Mouse (Mus musculus): ENCODE measurements around the gene Gtpbp3. TPM values are rescaled to one million over a fixed set of nuclear protein-coding genes. Genes with fewer than 3 reads are reported as not detected.
"Not testable (repeated sequence)": the region's sequence is repeated elsewhere in the genome, so short reads cannot be mapped to it uniquely, and the experiment has no call there.

Gtpbp3 gene
- polyA plus RNA-seq, 1 experiment from 2014 or later = 19.1 TPM

DNA sequence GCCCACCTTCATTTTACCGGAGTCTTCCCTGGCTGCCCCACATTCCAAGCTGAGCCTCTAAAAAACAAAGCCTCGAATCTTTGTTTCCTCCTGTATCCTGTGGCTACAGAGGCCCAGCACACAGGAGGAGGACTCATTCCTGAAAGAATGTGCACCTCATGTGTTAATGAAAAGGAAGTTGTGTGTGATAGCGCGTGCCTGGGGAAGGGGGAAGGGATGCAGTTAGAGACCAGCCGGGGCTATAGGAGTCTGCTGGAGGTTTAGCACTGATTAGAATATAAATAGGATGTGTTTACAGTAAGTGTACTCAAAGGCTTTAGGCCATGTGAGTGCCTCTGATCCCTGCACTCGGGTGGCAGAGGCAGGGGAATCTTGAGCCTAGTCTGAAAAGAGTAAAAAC is 38.4 kb downstream of the Gtpbp3 start:
- H3K4me2 ChIP-seq = no peak overlapping the region
- no peaks in the 10 kb centered on the region for H3K9me3 ChIP-seq
- ATAC-seq (ENCODE audit: borderline replicate concordance, extremely low read depth, low FRiP score, low TSS enrichment) = peak; percentile 20; the same call in 1 of the 2 replicates
- WGBS = 21% methylated on average over 6 of the region's 6 CpGs
- H3K36me3 ChIP-seq = no peaks in the 10 kb centered on the region
- no peak overlapping the region for H3K4me3 ChIP-seq
- H3K9ac ChIP-seq = no peak overlapping the region
- peaks cover 34% of the 10 kb centered on the region for H3K4me1 ChIP-seq
- peak overlapping the region; percentile 79 for H3K27ac ChIP-seq
- peaks cover 12% of the 10 kb centered on the region for H3K27me3 ChIP-seq

DNA sequence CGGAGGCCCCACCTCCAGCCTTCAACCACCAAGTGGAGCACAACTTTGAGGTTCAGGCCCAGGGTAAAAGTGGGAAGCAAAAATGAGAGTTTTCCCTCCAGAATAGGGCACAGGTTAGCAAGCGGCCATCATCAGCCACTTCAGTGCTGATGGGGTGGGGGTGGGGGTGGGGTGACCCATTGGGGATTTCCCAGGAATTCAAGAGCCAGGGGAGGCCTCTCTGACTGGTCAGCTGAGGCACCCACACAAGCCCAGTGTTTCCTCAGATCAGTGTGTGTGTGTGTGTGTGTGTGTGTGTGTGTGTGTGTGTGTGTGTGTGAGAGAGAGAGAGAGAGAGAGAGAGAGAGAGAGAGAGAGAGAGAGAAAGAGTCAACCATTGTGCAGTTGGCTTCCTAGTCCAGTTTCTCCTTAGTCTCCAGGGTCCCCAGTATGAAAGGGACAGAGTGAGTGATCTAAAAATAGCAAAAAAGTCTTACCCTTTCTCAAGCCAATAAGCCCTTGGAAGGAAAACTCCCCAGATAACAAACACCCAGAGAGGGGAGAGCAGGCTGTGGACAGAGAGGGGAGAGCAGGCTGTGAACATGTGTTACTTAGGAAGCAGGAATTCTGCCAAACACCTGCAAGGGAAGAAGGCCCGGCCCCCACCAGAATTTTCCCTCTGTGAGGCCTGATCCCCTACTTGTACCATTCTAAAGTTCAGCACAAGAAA is 39.4 kb downstream of the Gtpbp3 start:
- Histone ChIP-seq H3K27me3 (peaks cover 12% of the 10 kb centered on the region), H3K4me1 (peaks cover 28% of the 10 kb centered on the region), H3K9me3 (no peaks in the 10 kb centered on the region), H3K27ac (peak overlapping the region; percentile 79), H3K4me3 (no peak overlapping the region), H3K9ac (no peak overlapping the region), H3K36me3 (no peaks in the 10 kb centered on the region), H3K4me2 (no peak overlapping the region)
- WGBS = 39% methylated on average over 3 of the region's 3 CpGs
- ATAC-seq (ENCODE audit: borderline replicate concordance, extremely low read depth, low FRiP score, low TSS enrichment) = no peak

DNA sequence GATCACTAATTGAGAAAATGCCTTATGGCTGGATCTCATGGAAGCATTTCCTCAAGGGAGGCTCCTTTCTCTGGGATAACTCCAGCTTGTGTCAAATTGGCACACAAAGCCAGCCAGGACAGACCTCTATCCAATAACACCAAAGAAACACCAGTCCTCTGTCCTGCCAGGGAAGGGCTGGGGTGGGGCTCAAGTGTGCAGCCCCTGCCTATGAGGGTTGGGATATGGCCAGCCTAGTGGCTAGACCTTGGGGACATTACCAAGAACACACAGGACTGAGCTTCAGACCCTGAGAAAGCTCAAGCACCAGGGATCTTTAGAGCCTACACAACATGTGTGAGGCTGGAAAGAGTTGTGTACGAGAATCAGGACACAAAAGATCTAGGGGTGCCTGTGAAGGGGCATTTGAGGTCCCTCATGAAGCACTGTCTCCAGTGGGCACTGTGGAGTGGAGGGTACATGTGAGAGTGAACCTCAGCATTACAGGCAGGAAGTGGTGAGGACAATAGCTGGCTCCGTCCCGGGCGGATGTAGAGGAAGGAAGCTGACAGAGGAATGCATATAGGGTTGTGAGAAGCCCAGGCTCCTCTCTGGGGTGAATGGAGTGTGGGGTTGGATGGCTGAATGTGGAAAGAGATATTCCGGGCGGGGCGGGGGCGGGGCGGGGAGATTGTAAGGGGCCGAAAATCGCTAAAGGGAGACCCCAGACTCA is 40.6 kb downstream of the Gtpbp3 start:
- H3K4me3 ChIP-seq = no peak overlapping the region
- no peaks in the 10 kb centered on the region for H3K9me3 ChIP-seq
- H3K36me3 ChIP-seq = no peaks in the 10 kb centered on the region
- WGBS = 61% methylated on average over 11 of the region's 11 CpGs
- H3K27ac ChIP-seq = peak overlapping the region; percentile 91
- H3K4me2 ChIP-seq = no peak overlapping the region
- peak; percentile 73; the same call in 1 of the 2 replicates for ATAC-seq (ENCODE audit: borderline replicate concordance, extremely low read depth, low FRiP score, low TSS enrichment)
- no peak overlapping the region for H3K9ac ChIP-seq
- H3K27me3 ChIP-seq = peaks cover 12% of the 10 kb centered on the region
- H3K4me1 ChIP-seq = peaks cover 28% of the 10 kb centered on the region

GRCm38 (mm10) chr8:71530735-71531467 is 43.0 kb downstream of the Gtpbp3 start:
- H3K4me2 ChIP-seq; H3K27me3 ChIP-seq; H3K9ac ChIP-seq; H3K27ac ChIP-seq; H3K4me3 ChIP-seq; ATAC-seq (ENCODE audit: borderline replicate concordance, extremely low read depth, low FRiP score, low TSS enrichment); H3K36me3 ChIP-seq; H3K9me3 ChIP-seq: not testable (repeated sequence)
- H3K4me1 ChIP-seq = peaks cover 19% of the 10 kb centered on the region
- 55% methylated on average over 6 of the region's 12 CpGs for WGBS

GRCm38 (mm10) chr8:71534263-71534810 is 46.4 kb downstream of the Gtpbp3 start:
- WGBS = 27% methylated on average over 3 of the region's 3 CpGs
- Histone ChIP-seq H3K4me2 (no peak overlapping the region), H3K4me1 (peaks cover 14% of the 10 kb centered on the region), H3K9ac (no peak overlapping the region), H3K9me3 (no peaks in the 10 kb centered on the region), H3K4me3 (no peak overlapping the region), H3K36me3 (no peaks in the 10 kb centered on the region), H3K27me3 (no peaks in the 10 kb centered on the region), H3K27ac (no peak overlapping the region)
- no peak for ATAC-seq (ENCODE audit: borderline replicate concordance, extremely low read depth, low FRiP score, low TSS enrichment)

DNA sequence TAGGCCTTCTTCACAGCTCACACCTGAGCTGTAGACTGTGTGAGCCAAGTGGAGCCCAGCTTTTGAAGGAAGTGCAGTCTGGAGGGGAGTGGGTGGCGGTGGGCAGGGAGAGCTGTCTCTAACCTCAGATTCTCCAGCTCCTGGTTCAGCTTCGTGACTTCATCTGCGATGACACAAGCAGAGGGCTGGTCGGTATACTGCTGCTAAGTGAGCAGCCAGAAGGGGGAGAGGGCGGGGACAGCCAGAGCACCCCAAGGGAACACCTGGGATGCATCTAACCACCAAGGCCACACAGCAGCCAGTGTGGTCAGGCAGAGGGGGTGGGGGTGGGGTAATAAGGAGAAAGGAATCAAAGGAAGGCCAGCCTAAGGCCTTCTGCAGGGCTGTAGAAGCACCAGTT is 47.8 kb downstream of the Gtpbp3 start:
- peaks cover 14% of the 10 kb centered on the region for H3K4me1 ChIP-seq
- no peaks in the 10 kb centered on the region for H3K27me3 ChIP-seq
- no peaks in the 10 kb centered on the region for H3K9me3 ChIP-seq
- no peak overlapping the region for H3K9ac ChIP-seq
- H3K4me3 ChIP-seq = no peak overlapping the region
- no peaks in the 10 kb centered on the region for H3K36me3 ChIP-seq
- no peak overlapping the region for H3K27ac ChIP-seq
- WGBS = 60% methylated on average over 5 of the region's 5 CpGs
- H3K4me2 ChIP-seq = peak overlapping the region; percentile 67; the same call in 1 of the 2 replicates
- ATAC-seq (ENCODE audit: borderline replicate concordance, extremely low read depth, low FRiP score, low TSS enrichment) = no peak

- Histone ChIP-seq H3K4me2 (peak within 1 kb of the TSS; percentile 67), H3K9ac (peak within 1 kb of the TSS; percentile 60), H3K4me1 (peaks cover 14% of the 10 kb centered on the region), H3K27ac (peak within 1 kb of the TSS; percentile 83), H3K4me3 (peak within 1 kb of the TSS; percentile 51), H3K27me3 (no peaks in the 10 kb centered on the region), H3K9me3 (no peaks in the 10 kb centered on the region), H3K36me3 (no peaks in the 10 kb centered on the region)
- 2% methylated on average over 37 of the region's 37 CpGs for WGBS
- ATAC-seq (ENCODE audit: borderline replicate concordance, extremely low read depth, low FRiP score, low TSS enrichment) = peak; percentile 87
Observed at GRCm38 (mm10) chr8:71537028-71537867, 49.3 kb downstream of the Gtpbp3 start, which contains the start of gene Bst2. Gene Bst2, minus strand, starts transcription at chr8:71537456.

DNA sequence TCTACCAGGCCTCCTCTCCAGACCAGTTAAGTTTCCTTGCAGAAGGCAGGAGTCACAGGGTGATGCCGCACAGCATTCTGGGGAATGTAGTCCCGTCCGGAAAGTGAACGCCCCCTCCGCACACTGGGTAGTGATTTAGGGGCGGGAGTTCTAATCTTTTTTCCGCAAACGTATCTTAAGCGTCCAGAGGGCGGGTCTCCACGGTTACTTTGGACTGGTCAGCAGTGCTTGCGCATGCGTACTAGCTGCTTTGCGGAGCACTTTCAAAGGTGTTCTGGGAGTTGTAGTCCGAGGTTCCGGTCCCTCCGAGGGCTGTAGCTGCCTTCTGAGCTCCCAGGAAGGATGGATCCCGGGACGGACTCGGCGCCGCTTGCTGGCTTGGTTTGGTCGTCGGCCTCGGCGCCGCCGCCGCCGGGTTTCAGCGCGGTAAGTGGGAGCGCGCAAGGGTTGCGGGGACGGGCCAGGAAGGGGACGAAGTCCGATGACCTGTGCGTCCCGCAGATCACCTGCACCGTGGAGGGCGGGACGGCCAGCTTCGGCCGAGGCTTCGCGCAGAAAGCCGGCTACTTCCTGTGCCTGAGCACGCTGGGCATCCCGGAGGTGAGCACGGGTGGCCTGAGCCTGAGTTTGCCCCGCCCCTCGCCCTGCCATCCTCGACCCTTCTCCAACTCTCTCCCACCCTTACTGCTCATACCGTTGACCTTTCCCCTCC is 54.9 kb downstream of the Gtpbp3 start, which contains the start of gene Mvb12a:
Gene Mvb12a, plus strand, starts transcription at position 291 of the 712 bp plus-strand sequence.
- peaks cover 21% of the 10 kb centered on the region; the same call in 1 of the 2 replicates for H3K36me3 ChIP-seq
- H3K9ac ChIP-seq = peak within 1 kb of the TSS; percentile 79
- peak within 1 kb of the TSS; percentile 93 for H3K4me2 ChIP-seq
- no peaks in the 10 kb centered on the region for H3K27me3 ChIP-seq
- peak; percentile 97 for ATAC-seq (ENCODE audit: borderline replicate concordance, extremely low read depth, low FRiP score, low TSS enrichment)
- H3K27ac ChIP-seq = peak within 1 kb of the TSS; percentile 24; the same call in 1 of the 2 replicates
- H3K9me3 ChIP-seq = no peaks in the 10 kb centered on the region
- H3K4me1 ChIP-seq = peaks cover 16% of the 10 kb centered on the region
- H3K4me3 ChIP-seq = peak within 1 kb of the TSS; percentile 85
- under 1% methylated on average over 55 of the region's 55 CpGs for WGBS

DNA sequence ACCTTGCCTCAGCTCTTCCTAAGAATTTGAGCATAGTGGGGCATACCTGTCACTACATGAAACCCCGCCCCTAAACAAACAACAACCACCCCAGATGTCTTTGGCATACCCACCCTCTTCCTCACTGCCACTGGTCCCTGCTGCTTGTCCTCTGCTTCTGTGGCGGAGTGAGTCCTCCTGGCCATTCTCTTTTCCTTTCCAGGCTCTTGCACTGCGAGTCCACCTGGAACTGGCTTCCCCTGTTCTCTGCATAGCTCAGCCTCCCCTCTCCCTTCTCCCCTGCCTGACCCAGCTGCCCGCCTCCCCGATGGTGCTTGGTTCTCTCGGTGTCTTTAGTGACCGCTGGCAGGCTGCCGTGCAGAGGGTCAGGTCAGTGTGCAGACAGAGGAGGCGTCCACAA is 55.9 kb downstream of the Gtpbp3 start:
- no peak overlapping the region for H3K27ac ChIP-seq
- WGBS = 76% methylated on average over 9 of the region's 9 CpGs
- H3K4me3 ChIP-seq = peak overlapping the region; percentile 85
- H3K27me3 ChIP-seq = no peaks in the 10 kb centered on the region
- no peak for ATAC-seq (ENCODE audit: borderline replicate concordance, extremely low read depth, low FRiP score, low TSS enrichment)
- H3K9me3 ChIP-seq = no peaks in the 10 kb centered on the region
- H3K9ac ChIP-seq = peak overlapping the region; percentile 79; the same call in 1 of the 2 replicates
- peaks cover 23% of the 10 kb centered on the region; the same call in 1 of the 2 replicates for H3K36me3 ChIP-seq
- H3K4me2 ChIP-seq = peak overlapping the region; percentile 93
- H3K4me1 ChIP-seq = peaks cover 12% of the 10 kb centered on the region

DNA sequence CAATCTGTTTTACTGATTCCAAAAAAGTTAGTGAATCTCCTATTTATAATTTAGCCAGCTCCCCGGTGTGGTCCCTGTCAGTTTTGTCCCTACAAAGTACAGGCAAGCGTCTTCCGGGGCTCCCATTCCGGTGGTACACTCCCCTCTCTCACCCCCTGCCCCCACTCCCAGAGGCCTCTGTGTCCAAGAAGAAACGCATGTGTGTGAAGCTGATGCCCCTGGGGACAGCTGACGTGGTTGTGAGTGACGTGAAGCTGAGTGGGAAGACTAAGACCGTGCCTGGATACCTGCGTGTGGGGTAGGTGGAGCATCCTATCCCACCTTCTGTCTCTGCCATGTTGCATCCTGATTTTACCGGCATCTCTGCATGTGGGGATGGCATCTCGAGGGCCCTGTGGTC is 57.1 kb downstream of the Gtpbp3 start:
- peaks cover 12% of the 10 kb centered on the region for H3K4me1 ChIP-seq
- WGBS = 87% methylated on average over 11 of the region's 11 CpGs

More for the DNA sequence above, 57.1 kb downstream of the Gtpbp3 start:
- Histone ChIP-seq H3K27me3 (no peaks in the 10 kb centered on the region), H3K27ac (no peak overlapping the region), H3K4me2 (no peak overlapping the region), H3K36me3 (peaks cover 23% of the 10 kb centered on the region; the same call in 1 of the 2 replicates), H3K4me3 (no peak overlapping the region), H3K9ac (no peak overlapping the region), H3K9me3 (no peaks in the 10 kb centered on the region)
- no peak for ATAC-seq (ENCODE audit: borderline replicate concordance, extremely low read depth, low FRiP score, low TSS enrichment)
